Mouse (Mus musculus) heart, postnatal 14 days (tissue): ENCODE results near the gene Selenov. TPM values are rescaled to one million over a fixed set of nuclear protein-coding genes. Genes with fewer than 3 reads are reported as not detected.

Source experiments
- DNase-seq, 2 experiments: peaks; one replicate each; pipeline ENCODE4 v3.0.0; 2021 to 2022
- intact Hi-C: fragments of 180-260 bp; cut with DNase I; formaldehyde crosslinking; loops from one replicate; pipeline ENCODE4 v1.15.1; 2025
- long read RNA-seq, 2 experiments: library from polyadenylated mRNA; stranded (forward); transcript quantifications; one replicate each; pipeline ENCODE4 v2.0.0; 2021
- total RNA-seq, 2 experiments: library from RNA; stranded (reverse); gene quantifications; 2 replicates each; pipeline ENCODE4 v1.2.3; 2021

Gene Selenov
- not detected for total RNA-seq
- long read RNA-seq, experiment 1: 0 reads
- long read RNA-seq, experiment 2: 0 reads

GRCm38 (mm10) chr7:28290638-28291590 is at the start of gene Selenov:
TSS of gene Selenov (minus strand) at chr7:28291186.
- no peak for DNase-seq
- intact Hi-C loops: no loop called here

GRCm38 (mm10) chr7:28339213-28339917 is 48.4 kb upstream of the Selenov start:
- peak; percentile 56 to 65 for DNase-seq
- intact Hi-C loops: loop anchor here (5.0 kb wide), 1 partner anchor 62 kb away; the partner anchor contains the start of gene Eid2b

- DNase-seq: peak; percentile 97 to 98
- intact Hi-C loops: loop anchor here (5.0 kb wide), 1 partner anchor 61 kb away; the partner anchor contains the start of gene Eid2b
These were observed 47.4 kb upstream of the Selenov start, which contains the start of gene Supt5 for GRCm38 (mm10) chr7:28338108-28338998. TSS of gene Supt5 (minus strand) at chr7:28338746.

- intact Hi-C loops: loop anchor here (5.0 kb wide), 1 partner anchor 58 kb away; the partner anchor contains the start of gene Eid2b
- DNase-seq: no peak
These were observed 44.5 kb upstream of the Selenov start for GRCm38 (mm10) chr7:28335471-28335870.

- no peak for DNase-seq
- intact Hi-C loops: no loop called here
These were observed 43.5 kb upstream of the Selenov start for GRCm38 (mm10) chr7:28334534-28334933.

- no peak for DNase-seq
- intact Hi-C loops: no loop called here
These were observed 37.3 kb upstream of the Selenov start for GRCm38 (mm10) chr7:28328260-28328659.

- no peak for DNase-seq
- intact Hi-C loops: no loop called here
These were observed 35.5 kb upstream of the Selenov start for GRCm38 (mm10) chr7:28326457-28326856.

GRCm38 (mm10) chr7:28325293-28325692 is 34.3 kb upstream of the Selenov start:
- DNase-seq: no peak
- intact Hi-C loops: no loop called here

GRCm38 (mm10) chr7:28321974-28322720 is 31.2 kb upstream of the Selenov start:
- DNase-seq: no peak
- intact Hi-C loops: no loop called here

- intact Hi-C loops: no loop called here
- DNase-seq: no peak
These were observed 27.7 kb upstream of the Selenov start for GRCm38 (mm10) chr7:28318714-28319113.

GRCm38 (mm10) chr7:28318036-28318435 is 27.1 kb upstream of the Selenov start:
- intact Hi-C loops: no loop called here
- no peak for DNase-seq

- DNase-seq: peak; percentile 97 to 98
- intact Hi-C loops: no loop called here
These were observed 21.0 kb upstream of the Selenov start, which contains the start of gene Timm50 for GRCm38 (mm10) chr7:28311926-28312543. TSS of gene Timm50 (minus strand) at chr7:28312072.

- DNase-seq: no peak
- intact Hi-C loops: no loop called here
These were observed 20.4 kb upstream of the Selenov start for GRCm38 (mm10) chr7:28311151-28311925.

GRCm38 (mm10) chr7:28309737-28310136 is 18.8 kb upstream of the Selenov start:
- intact Hi-C loops: no loop called here
- no peak for DNase-seq

GRCm38 (mm10) chr7:28306216-28306615 is 15.2 kb upstream of the Selenov start:
- intact Hi-C loops: no loop called here
- no peak for DNase-seq

GRCm38 (mm10) chr7:28305641-28306040 is 14.7 kb upstream of the Selenov start:
- no peak for DNase-seq
- intact Hi-C loops: no loop called here

- peak; percentile 64 to 78 for DNase-seq
- intact Hi-C loops: loop anchor here (2.0 to 5.0 kb wide), 3 partner anchors 25 to 250 kb away; partner anchors contain the start of genes Eid2b and Psmc4
These were observed 10.8 kb upstream of the Selenov start, which contains the start of gene Dll3 for GRCm38 (mm10) chr7:28301616-28302433. TSS of gene Dll3 (minus strand) at chr7:28302238.
